Mouse (Mus musculus) small intestine, adult 2 months (tissue): ENCODE measurements around the gene Klhl22.

Experiments
- CTCF ChIP-seq: fragments of 200-500 bp; IDR thresholded peaks from 2 replicates; pipeline ENCODE4 v1.5.1; 2012; ENCODE audit warnings: low read depth, mild to moderate bottlenecking, control low read depth, inconsistent platforms, low read length, moderate library complexity, mixed read lengths; ENCODE audit not compliant: insufficient replicate concordance, insufficient read length; ENCODE audit errors: extremely low read depth
- POLR2A ChIP-seq: fragments of 200-500 bp; IDR thresholded peaks from 2 replicates; pipeline ENCODE4 v1.6.1; 2012; ENCODE audit warnings: low read depth, mild to moderate bottlenecking, control low read depth, inconsistent platforms, low read length, moderate library complexity

GRCm38 (mm10) chr16:17759344-17759773, at the start of gene Klhl22:
- peak; percentile 85; the same call in 1 of the 2 replicates for TF ChIP-seq POLR2A
- no peak for TF ChIP-seq CTCF
